Comparison of ENCODE assay signal across 7 mouse cellular contexts in genomic region chr11:12464181-12465162, GRCm38 (mm10). TPM values are rescaled to one million over a fixed set of nuclear protein-coding genes. Genes with fewer than 3 reads are reported as not detected.
DNase-seq lines count a peak whose midpoint lies in the region; ATAC-seq and TF ChIP-seq lines count a peak whose summit lies in the region.

TSS of gene Cobl (minus strand) at chr11:12464960.

- no peaks in the 10 kb centered on the region for H3K9me3 ChIP-seq in intestine, embryonic 16.5 days (ENCODE audit: control insufficient read depth, low read length)
- H3K9me3 ChIP-seq in limb, embryonic 15.5 days, result no peaks in the 10 kb centered on the region

- H3K27ac ChIP-seq in intestine, embryonic 16.5 days (ENCODE audit: low read length), result no peak within 1 kb of the TSS
- H3K27ac ChIP-seq in limb, embryonic 15.5 days, result no peak within 1 kb of the TSS

- H3K27me3 ChIP-seq in Patski, result no peaks in the 10 kb centered on the region
- no peaks in the 10 kb centered on the region for H3K27me3 ChIP-seq in intestine, embryonic 16.5 days (replicated peaks; ENCODE audit: control insufficient read depth, insufficient read depth, low read length)
- peaks cover 22% of the 10 kb centered on the region for H3K27me3 ChIP-seq in limb, embryonic 15.5 days

- CTCF ChIA-PET in Patski (lab: Charles Lee), result no interaction called here

- 1% methylated on average over 79 of the region's 89 CpGs for WGBS in intestine, embryonic 16.5 days
- under 1% methylated on average over 79 of the region's 89 CpGs for WGBS in limb, embryonic 15.5 days

- no peak for DNase-seq in Patski (ENCODE audit: low read depth, low spot score)
- peak; percentile 39 for DNase-seq in adrenal gland, postnatal 25 days
- peak; percentile 33 for DNase-seq in gastrocnemius, postnatal 10 days
- peak; percentile 51 for DNase-seq in neural tube, embryonic 10.5 days (ENCODE audit: extremely low spot score, low spot score)

- H3K4me3 ChIP-seq in intestine, embryonic 16.5 days (ENCODE audit: low read length), result peak within 1 kb of the TSS; percentile 68
- H3K4me3 ChIP-seq in limb, embryonic 15.5 days, result peak within 1 kb of the TSS; percentile 65

- in situ Hi-C loops in Patski (cut with MboI; ENCODE audit: low pct_unique_long_range_greater_than_20kb), result no loop called here

- no peaks in the 10 kb centered on the region for H3K36me3 ChIP-seq in intestine, embryonic 16.5 days (ENCODE audit: control insufficient read depth, insufficient read depth, low read length)
- no peaks in the 10 kb centered on the region for H3K36me3 ChIP-seq in limb, embryonic 15.5 days

- POLR2A ChIA-PET in Patski (lab: Charles Lee), result no interaction called here

- peak within 1 kb of the TSS; percentile 75 for H3K9ac ChIP-seq in intestine, embryonic 16.5 days (ENCODE audit: low read depth, low read length)
- H3K9ac ChIP-seq in limb, embryonic 15.5 days, result peak within 1 kb of the TSS; percentile 40

- TF ChIP-seq CTCF in Patski (IDR thresholded peaks at IDR 0.05), result no peak

- ATAC-seq in Patski, result peak; percentile 82
- peak; percentile 88 for ATAC-seq in intestine, embryonic 16.5 days
- ATAC-seq in limb, embryonic 15.5 days (ENCODE audit: insufficient number of reproducible peaks, low FRiP score, low TSS enrichment, low read depth), result 0 out of 2 replicates have a peak, but pooled peaks have one; percentile 21
- ATAC-seq in megakaryocyte-erythroid progenitor cell, adult 5-6 weeks (replicated peaks; ENCODE audit: low FRiP score, low TSS enrichment, poor library complexity, severe bottlenecking), result no peak

- peak within 1 kb of the TSS; percentile 96 for H3K4me2 ChIP-seq in intestine, embryonic 16.5 days (ENCODE audit: low read depth, low read length)
- H3K4me2 ChIP-seq in limb, embryonic 15.5 days, result peak within 1 kb of the TSS; percentile 95

- peaks cover 9% of the 10 kb centered on the region for H3K4me1 ChIP-seq in intestine, embryonic 16.5 days (ENCODE audit: control insufficient read depth, insufficient read depth, low read length)
- H3K4me1 ChIP-seq in limb, embryonic 15.5 days, result 0 out of 2 replicates have a peak, but pooled peaks cover 5% of the 10 kb centered on the region

RNA-seq across cellular contexts. Expression of gene Cobl, which starts in this region (rescaled TPM):
- polyA plus RNA-seq in Patski (2021), result 51.7 TPM
- 2.2 and 2.9 TPM in 2 replicates for total RNA-seq in adrenal gland, postnatal 25 days (2021)
- total RNA-seq in gastrocnemius, postnatal 10 days (2021), result 100 to 1,000 TPM; 127 to 138 TPM
- 7.4 and 8.8 TPM in 2 replicates for polyA plus RNA-seq in intestine, embryonic 16.5 days (2015; fragmentation: Nextera tagmentation; extraction: Ambion mirVana)
- 28.7 and 69.6 TPM in 2 replicates for polyA plus RNA-seq in limb, embryonic 15.5 days (2015; fragmentation: Nextera tagmentation; extraction: Ambion mirVana)
- total RNA-seq in megakaryocyte-erythroid progenitor cell, adult 5-6 weeks (2014; fragmentation: Nextera tagmentation), result not detected in 2 replicates
- not detected in 2 replicates for total RNA-seq in megakaryocyte-erythroid progenitor cell, adult 5-6 weeks (2017)

Comparison
In these comparisons a context has a peak if more than half of its experiments do, and no peak if none do; other contexts are left out.
1. RNA of gene Cobl (total RNA-seq): 127 to 138 TPM in gastrocnemius, postnatal 10 days; 2.2 to 2.9 TPM in adrenal gland, postnatal 25 days and not detected in megakaryocyte-erythroid progenitor cell, adult 5-6 weeks; every median in the first group is over 10 times any median in the second.